Mouse (Mus musculus): ENCODE results near the gene 4932438H23Rik.

4932438H23Rik gene

GRCm38 (mm10) chr16:91009942-91010529, 84.9 kb downstream of the 4932438H23Rik start:
- DNase-seq (ENCODE audit: low read depth, low spot score): no peak

- DNase-seq (ENCODE audit: low read depth, low spot score): no peak
Measured at GRCm38 (mm10) chr16:91004915-91005538, 89.9 kb downstream of the 4932438H23Rik start.
